Mouse (Mus musculus) R1 (cell line): ENCODE results near the gene Sema3a.
"Not testable (repeated sequence)": the region's sequence is repeated elsewhere in the genome, so short reads cannot be mapped to it uniquely, and the experiment has no call there.

ENCODE experiments used
- DNase-seq: peaks from one replicate; pipeline ENCODE4 v3.0.0-alpha.2; 2018; ENCODE audit warnings: low read depth, low spot score

Gene Sema3a

GRCm38 (mm10) chr5:13421276-13421925 is 296.2 kb downstream of the Sema3a start:
- DNase-seq: no peak

- DNase-seq: no peak
Measured at GRCm38 (mm10) chr5:13428702-13429101, 303.5 kb downstream of the Sema3a start.

GRCm38 (mm10) chr5:13431827-13432226 is 306.6 kb downstream of the Sema3a start:
- DNase-seq: no peak

- no peak for DNase-seq
Measured at GRCm38 (mm10) chr5:13432574-13432973, 307.4 kb downstream of the Sema3a start.

- no peak for DNase-seq
Measured at GRCm38 (mm10) chr5:13433303-13433702, 308.1 kb downstream of the Sema3a start.

- no peak for DNase-seq
Measured at GRCm38 (mm10) chr5:13441112-13441511, 315.9 kb downstream of the Sema3a start.

GRCm38 (mm10) chr5:13460182-13461001 is 335.2 kb downstream of the Sema3a start:
- DNase-seq: no peak

GRCm38 (mm10) chr5:13468856-13469255 is 343.6 kb downstream of the Sema3a start:
- no peak for DNase-seq

- no peak for DNase-seq
Measured at GRCm38 (mm10) chr5:13469401-13469800, 344.2 kb downstream of the Sema3a start.

GRCm38 (mm10) chr5:13470057-13470905 is 345.1 kb downstream of the Sema3a start:
- DNase-seq: peak; percentile 3

- no peak for DNase-seq
Measured at GRCm38 (mm10) chr5:13477653-13478052, 352.4 kb downstream of the Sema3a start.

- DNase-seq: no peak
Measured at GRCm38 (mm10) chr5:13488671-13489070, 363.5 kb downstream of the Sema3a start.

- DNase-seq: not testable (repeated sequence)
Measured at GRCm38 (mm10) chr5:13495967-13496366, 370.8 kb downstream of the Sema3a start.

- no peak for DNase-seq
Measured at GRCm38 (mm10) chr5:13499835-13500234, 374.6 kb downstream of the Sema3a start.

- DNase-seq: no peak
Measured at GRCm38 (mm10) chr5:13505839-13506499, 380.8 kb downstream of the Sema3a start.

- no peak for DNase-seq
Measured at GRCm38 (mm10) chr5:13509163-13509562, 383.9 kb downstream of the Sema3a start.

- no peak for DNase-seq
Measured at GRCm38 (mm10) chr5:13517018-13517417, 391.8 kb downstream of the Sema3a start.

- no peak for DNase-seq
Measured at GRCm38 (mm10) chr5:13525597-13525996, 400.4 kb downstream of the Sema3a start.

GRCm38 (mm10) chr5:13527037-13527464 is 401.8 kb downstream of the Sema3a start:
- DNase-seq: no peak

- DNase-seq: peak; percentile 10
Measured at GRCm38 (mm10) chr5:13529226-13529625, 404.0 kb downstream of the Sema3a start.

GRCm38 (mm10) chr5:13547472-13548209 is 422.4 kb downstream of the Sema3a start:
- DNase-seq: peak; percentile 14
